Mouse (Mus musculus) neural tube, embryonic 11.5 days (tissue): Measurements from ENCODE around the gene Myo5c. TPM values are rescaled to one million over a fixed set of nuclear protein-coding genes. Genes with fewer than 3 reads are reported as not detected.

Experiments used
- ATAC-seq: fragments of 200-750 bp; cut with Nextera tagmentation; 2 replicates; pipeline ENCODE4 v1.8.0; 2017; ENCODE audit warnings: moderate number of reproducible peaks, mild to moderate bottlenecking, moderate TSS enrichment, moderate library complexity; ENCODE audit not compliant: insufficient read depth, low FRiP score, low TSS enrichment
- DNase-seq: peaks from one replicate; pipeline ENCODE4 v3.0.0-alpha.2; 2015; ENCODE audit warnings: low spot score
- H3K27ac ChIP-seq: fragments of 300-500 bp; sonication (generic); 2 replicates; pipeline ENCODE4 v1.5.1; 2014; ENCODE audit warnings: low read depth, mild to moderate bottlenecking, low read length
- H3K27me3 ChIP-seq: fragments of 300-500 bp; sonication (generic); 2 replicates; pipeline ENCODE4 v1.6.1; 2014; ENCODE audit warnings: mild to moderate bottlenecking, low read length, mixed read lengths; ENCODE audit not compliant: control insufficient read depth, insufficient read depth
- H3K36me3 ChIP-seq: fragments of 300-500 bp; sonication (generic); 2 replicates; pipeline ENCODE4 v1.6.1; 2014; ENCODE audit warnings: mild to moderate bottlenecking, low read length, moderate library complexity, mixed read lengths; ENCODE audit not compliant: control insufficient read depth, insufficient read depth
- H3K4me1 ChIP-seq: fragments of 300-500 bp; sonication (generic); 2 replicates; pipeline ENCODE4 v1.6.1; 2014; ENCODE audit warnings: low read length, mixed read lengths; ENCODE audit not compliant: control insufficient read depth, insufficient read depth
- H3K4me2 ChIP-seq: fragments of 300-500 bp; sonication (generic); 2 replicates; pipeline ENCODE4 v1.6.1; 2014; ENCODE audit warnings: low read depth, mild to moderate bottlenecking, moderate library complexity
- H3K4me3 ChIP-seq: fragments of 300-500 bp; sonication (generic); 2 replicates; pipeline ENCODE4 v1.5.1; 2014; ENCODE audit warnings: low read depth, low read length
- H3K9ac ChIP-seq: fragments of 300-500 bp; sonication (generic); 2 replicates; pipeline ENCODE4 v1.6.1; 2014; ENCODE audit warnings: mild to moderate bottlenecking, low read length
- H3K9me3 ChIP-seq: fragments of 300-500 bp; sonication (generic); 2 replicates; pipeline ENCODE4 v1.6.1; 2016; ENCODE audit warnings: low read length; ENCODE audit not compliant: control insufficient read depth
- WGBS: fragments of 180-500 bp; shearing (Covaris S2); extraction: QIAGEN DNeasy Blood & Tissue Kit; methylation state at CpG from one replicate; pipeline ENCODE4 v1.1.7; 2014; 5-methylcytosine and 5-hydroxymethylcytosine counted together
- polyA plus RNA-seq: library from polyadenylated mRNA; unstranded; fragments of >200 nt; fragmentation: Nextera tagmentation; extraction: Ambion mirVana; gene quantifications from 2 replicates; pipeline ENCODE4 v1.2.1, GENCODE M21; 2014

Gene Myo5c
- polyA plus RNA-seq, 1 experiment from 2014 or later: 0.36 TPM

DNA sequence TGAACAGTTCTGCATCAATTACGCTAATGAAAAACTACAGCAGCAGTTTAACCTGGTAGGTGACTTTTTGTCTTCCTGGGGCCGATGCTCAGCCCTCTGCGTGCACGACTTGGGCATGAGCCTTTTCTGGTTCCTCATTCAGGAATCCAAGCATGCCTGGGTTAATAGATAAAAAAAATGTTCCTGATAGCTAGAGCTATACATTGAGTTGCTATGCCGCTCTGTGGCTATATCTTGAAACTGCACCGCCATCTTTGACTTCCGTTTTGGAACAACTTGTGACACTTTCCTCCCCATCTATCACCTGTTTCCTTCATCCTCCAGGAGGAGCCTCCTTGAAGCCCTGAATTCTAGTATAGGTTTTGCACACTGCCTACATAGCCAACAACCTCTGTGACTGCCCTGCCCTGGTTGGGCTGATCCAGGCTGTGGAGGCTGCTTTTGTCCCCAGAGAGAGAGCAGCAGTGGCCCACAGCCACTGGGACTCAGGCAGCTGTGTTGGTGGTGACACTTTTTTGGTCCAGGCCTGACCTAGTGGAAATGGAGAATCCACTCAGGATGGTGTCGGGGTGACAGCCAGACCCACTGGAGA, 30.5 kb downstream of the Myo5c start:
- no peaks in the 10 kb centered on the region for H3K27me3 ChIP-seq
- no peak overlapping the region for H3K4me2 ChIP-seq
- peaks cover 13% of the 10 kb centered on the region for H3K4me1 ChIP-seq
- H3K4me3 ChIP-seq: no peak overlapping the region
- H3K27ac ChIP-seq: no peak overlapping the region
- no peaks in the 10 kb centered on the region for H3K36me3 ChIP-seq
- ATAC-seq: no peak
- no peak overlapping the region for H3K9ac ChIP-seq
- no peak for DNase-seq
- no peaks in the 10 kb centered on the region for H3K9me3 ChIP-seq
- 79% methylated on average over 8 of the region's 8 CpGs for WGBS

GRCm38 (mm10) chr9:75264008-75264718, 32.3 kb downstream of the Myo5c start:
- no peaks in the 10 kb centered on the region for H3K36me3 ChIP-seq
- H3K9ac ChIP-seq: no peak overlapping the region
- DNase-seq: no peak
- H3K4me3 ChIP-seq: no peak overlapping the region
- H3K4me1 ChIP-seq: peaks cover 13% of the 10 kb centered on the region
- no peaks in the 10 kb centered on the region for H3K27me3 ChIP-seq
- no peak overlapping the region for H3K4me2 ChIP-seq
- 52% methylated on average over 3 of the region's 3 CpGs for WGBS
- peak; percentile 18; the same call in 1 of the 2 replicates for ATAC-seq
- H3K9me3 ChIP-seq: no peaks in the 10 kb centered on the region
- H3K27ac ChIP-seq: no peak overlapping the region

DNA sequence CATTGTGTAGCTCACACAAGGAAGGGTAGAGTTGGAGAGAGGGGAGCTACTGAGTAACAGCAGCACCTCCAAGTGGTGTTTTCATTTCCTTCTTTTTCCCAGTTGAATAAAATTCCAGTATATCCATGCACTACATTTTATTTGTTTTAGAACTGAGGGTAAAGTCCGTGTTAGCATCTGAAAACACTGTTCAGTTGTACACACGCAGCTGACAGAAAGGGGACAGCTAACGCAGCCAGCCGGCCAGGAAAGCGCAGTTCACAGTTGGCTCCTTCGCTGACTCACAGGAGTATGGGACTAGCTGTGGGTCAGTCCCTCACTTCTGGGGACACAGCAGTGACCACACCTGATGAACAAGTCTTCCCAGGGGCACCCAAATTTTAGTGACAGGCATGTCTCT, 35.3 kb downstream of the Myo5c start:
- 83% methylated on average over 6 of the region's 6 CpGs for WGBS

GRCm38 (mm10) chr9:75270382-75270781, 38.6 kb downstream of the Myo5c start:
- Histone ChIP-seq H3K4me2 (no peak overlapping the region), H3K4me1 (no peaks in the 10 kb centered on the region), H3K9ac (no peak overlapping the region), H3K36me3 (no peaks in the 10 kb centered on the region), H3K27ac (no peak overlapping the region), H3K9me3 (no peaks in the 10 kb centered on the region), H3K4me3 (no peak overlapping the region), H3K27me3 (no peaks in the 10 kb centered on the region)
- no peak for ATAC-seq
- WGBS: 73% methylated on average over 6 of the region's 6 CpGs
- no peak for DNase-seq

More for the DNA sequence above, 35.3 kb downstream of the Myo5c start:
- ATAC-seq: no peak
- H3K9ac ChIP-seq: no peak overlapping the region
- H3K9me3 ChIP-seq: no peaks in the 10 kb centered on the region
- no peak overlapping the region for H3K4me2 ChIP-seq
- no peaks in the 10 kb centered on the region for H3K4me1 ChIP-seq
- no peak overlapping the region for H3K4me3 ChIP-seq
- H3K27ac ChIP-seq: no peak overlapping the region
- no peaks in the 10 kb centered on the region for H3K27me3 ChIP-seq
- no peak for DNase-seq
- no peaks in the 10 kb centered on the region for H3K36me3 ChIP-seq

DNA sequence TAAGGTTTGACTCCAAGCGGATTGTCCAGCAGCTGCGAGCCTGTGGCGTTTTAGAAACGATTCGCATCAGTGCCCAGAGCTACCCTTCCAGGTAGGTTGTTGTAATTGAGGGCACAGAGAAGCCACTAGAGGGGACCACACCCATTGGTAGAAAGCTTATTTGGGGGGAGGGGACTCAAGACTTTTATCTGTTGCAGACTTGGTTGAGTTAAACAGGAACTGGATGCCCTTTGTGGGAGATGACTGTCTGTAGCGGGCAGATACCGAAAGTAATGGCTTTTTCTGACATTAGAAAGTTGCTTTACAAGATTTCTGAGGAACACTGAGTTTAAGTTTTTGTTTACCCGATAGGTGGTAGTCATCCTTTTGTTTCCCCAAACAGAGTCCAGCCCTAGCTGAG, 39.7 kb downstream of the Myo5c start:
- ATAC-seq: no peak
- Histone ChIP-seq H3K27me3 (no peaks in the 10 kb centered on the region), H3K9me3 (no peaks in the 10 kb centered on the region), H3K4me3 (no peak overlapping the region), H3K4me1 (no peaks in the 10 kb centered on the region), H3K36me3 (no peaks in the 10 kb centered on the region), H3K4me2 (no peak overlapping the region), H3K9ac (no peak overlapping the region), H3K27ac (no peak overlapping the region)
- no peak for DNase-seq
- WGBS: 95% methylated on average over 8 of the region's 8 CpGs

- H3K4me3 ChIP-seq: no peak overlapping the region
- H3K27ac ChIP-seq: no peak overlapping the region
- H3K4me2 ChIP-seq: no peak overlapping the region
- H3K36me3 ChIP-seq: no peaks in the 10 kb centered on the region
- no peaks in the 10 kb centered on the region for H3K9me3 ChIP-seq
- no peaks in the 10 kb centered on the region for H3K27me3 ChIP-seq
- 70% methylated on average over 6 of the region's 6 CpGs for WGBS
- ATAC-seq: no peak
- DNase-seq: no peak
- no peak overlapping the region for H3K9ac ChIP-seq
- H3K4me1 ChIP-seq: 0 out of 2 replicates have a peak, but pooled peaks cover 2% of the 10 kb centered on the region
These were observed 41.8 kb downstream of the Myo5c start for GRCm38 (mm10) chr9:75273646-75274045.

DNA sequence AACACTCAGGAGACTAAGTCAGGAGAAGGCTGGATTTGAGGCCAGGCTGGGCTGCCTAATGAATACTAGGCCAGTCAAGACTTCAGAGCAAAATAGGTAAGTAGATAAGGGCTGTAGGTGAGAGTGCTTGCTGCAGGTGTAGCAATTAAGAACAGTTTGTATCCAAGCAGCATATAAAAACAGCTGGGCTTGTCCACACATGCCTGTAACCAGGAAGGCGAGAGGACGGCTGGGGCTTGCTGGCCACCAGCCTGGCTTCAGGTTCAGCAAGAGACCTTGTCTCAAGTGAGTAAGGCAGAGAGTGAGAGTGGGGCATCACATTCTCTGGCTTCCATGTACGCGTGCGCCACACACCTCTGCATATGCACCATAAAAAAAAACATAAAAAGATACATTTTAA, 42.7 kb downstream of the Myo5c start:
- Histone ChIP-seq H3K4me1 (0 out of 2 replicates have a peak, but pooled peaks cover 2% of the 10 kb centered on the region), H3K27ac (no peak overlapping the region), H3K36me3 (no peaks in the 10 kb centered on the region), H3K9ac (no peak overlapping the region), H3K9me3 (no peaks in the 10 kb centered on the region), H3K4me2 (no peak overlapping the region), H3K27me3 (no peaks in the 10 kb centered on the region), H3K4me3 (no peak overlapping the region)
- 89% methylated on average over 5 of the region's 5 CpGs for WGBS
- ATAC-seq (no peak), DNase-seq (no peak)

GRCm38 (mm10) chr9:75275051-75275450, 43.2 kb downstream of the Myo5c start:
- Histone ChIP-seq H3K4me1 (0 out of 2 replicates have a peak, but pooled peaks cover 2% of the 10 kb centered on the region), H3K9ac (no peak overlapping the region), H3K36me3 (no peaks in the 10 kb centered on the region), H3K27me3 (no peaks in the 10 kb centered on the region), H3K4me2 (no peak overlapping the region), H3K9me3 (no peaks in the 10 kb centered on the region), H3K27ac (no peak overlapping the region), H3K4me3 (no peak overlapping the region)
- WGBS: 94% methylated on average over 9 of the region's 9 CpGs
- DNase-seq (no peak), ATAC-seq (no peak)

DNA sequence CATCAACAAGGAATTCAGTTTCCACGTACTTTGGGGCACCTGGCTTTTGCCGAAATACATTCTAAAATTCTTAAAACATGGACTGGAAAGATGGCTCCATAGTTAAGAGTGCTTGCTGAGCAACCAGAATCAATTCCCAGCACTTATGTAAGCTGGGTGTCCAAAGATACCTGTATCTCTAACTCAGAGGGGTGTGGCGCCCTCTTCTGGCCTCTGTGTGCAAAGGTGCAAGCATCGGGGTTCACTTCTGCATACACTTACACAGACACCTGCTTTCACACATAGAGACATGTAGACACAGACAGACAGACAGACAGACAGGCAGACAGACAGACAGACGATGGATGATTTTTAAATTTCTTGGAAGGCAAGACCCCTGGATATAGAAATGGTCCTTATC, 49.0 kb downstream of the Myo5c start:
- no peaks in the 10 kb centered on the region for H3K36me3 ChIP-seq
- H3K4me3 ChIP-seq: no peak overlapping the region
- H3K4me1 ChIP-seq: 0 out of 2 replicates have a peak, but pooled peaks cover 2% of the 10 kb centered on the region
- no peak overlapping the region for H3K4me2 ChIP-seq
- DNase-seq: peak; percentile 52
- WGBS: 43% methylated on average over 5 of the region's 5 CpGs
- no peaks in the 10 kb centered on the region for H3K9me3 ChIP-seq
- no peaks in the 10 kb centered on the region for H3K27me3 ChIP-seq
- H3K27ac ChIP-seq: no peak overlapping the region
- no peak for ATAC-seq
- H3K9ac ChIP-seq: no peak overlapping the region
